Mouse (Mus musculus) ES-E14 (cell line): ENCODE measurements around the gene Kank1. TPM values are rescaled to one million over a fixed set of nuclear protein-coding genes. Genes with fewer than 3 reads are reported as not detected.
A peak's percentile ranks its signal among the peaks of the same experiment; 100 is the strongest.
"Not testable (repeated sequence)": the region's sequence is repeated elsewhere in the genome, so short reads cannot be mapped to it uniquely, and the experiment has no call there.

ENCODE experiments used
- DNase-seq: peaks from one replicate; pipeline ENCODE4 v3.0.0-alpha.2; 2013; ENCODE audit warnings: low read depth, low spot score
- H3K27ac ChIP-seq: 2 replicates; pipeline ENCODE4 v1.5.1; 2012; ENCODE audit warnings: low read depth, mild to moderate bottlenecking, low read length, moderate library complexity, mixed read lengths; ENCODE audit not compliant: poor library complexity, insufficient read depth, severe bottlenecking
- H3K36me3 ChIP-seq: 2 replicates; pipeline ENCODE4 v1.6.1; 2012; ENCODE audit warnings: mild to moderate bottlenecking, low read length, moderate library complexity, mixed read lengths; ENCODE audit not compliant: control insufficient read depth, poor library complexity, insufficient read depth, severe bottlenecking
- H3K4me1 ChIP-seq, 2 experiments: fragments of 150-350 bp in 1 of 2; sonication (generic) in 1 of 2; 2 replicates each; pipeline ENCODE4 v1.6.1; 2012; ENCODE audit warnings: low read length in 2 of 2, mild to moderate bottlenecking in 1 of 2, mixed read lengths in 1 of 2; ENCODE audit not compliant: control insufficient read depth in 2 of 2, insufficient read depth in 2 of 2, poor library complexity in 1 of 2
- H3K4me3 ChIP-seq, 2 experiments: fragments of 150-350 bp in 1 of 2; sonication (generic) in 1 of 2; 2 replicates each; pipeline ENCODE4 v1.5.1; 2012; ENCODE audit warnings: low read length in 2 of 2, low read depth in 1 of 2, mild to moderate bottlenecking in 1 of 2, mixed read lengths in 1 of 2; ENCODE audit not compliant: insufficient read depth in 1 of 2, poor library complexity in 1 of 2, severe bottlenecking in 1 of 2
- H3K9ac ChIP-seq: 2 replicates; pipeline ENCODE4 v1.6.1; 2012; ENCODE audit warnings: low read depth, mild to moderate bottlenecking, low read length, mixed read lengths; ENCODE audit not compliant: poor library complexity, insufficient read depth, severe bottlenecking
- H3K9me3 ChIP-seq: fragments of 150-350 bp; sonication (generic); 2 replicates; pipeline ENCODE4 v1.6.1; 2012; ENCODE audit warnings: low read depth, mild to moderate bottlenecking, low read length; ENCODE audit not compliant: control insufficient read depth, insufficient read depth
- CHD2 ChIP-seq: IDR thresholded peaks from 2 replicates; pipeline ENCODE4 v1.6.1; 2014; ENCODE audit warnings: mild to moderate bottlenecking, low read depth, low read length, inconsistent platforms
- HCFC1 ChIP-seq: IDR thresholded peaks from 2 replicates; pipeline ENCODE4 v1.6.1; 2012; ENCODE audit warnings: low read length, inconsistent platforms, borderline replicate concordance; ENCODE audit not compliant: insufficient read depth
- MAFK ChIP-seq: IDR thresholded peaks from 2 replicates; pipeline ENCODE4 v1.6.1; 2014; ENCODE audit warnings: mild to moderate bottlenecking, low read depth, low read length, inconsistent platforms; ENCODE audit not compliant: insufficient read depth
- ZC3H11A ChIP-seq: IDR thresholded peaks from 2 replicates; pipeline ENCODE4 v1.6.1; 2012; ENCODE audit warnings: low read depth, mild to moderate bottlenecking, inconsistent platforms, low read length, borderline replicate concordance
- ZNF384 ChIP-seq: IDR thresholded peaks from 2 replicates; pipeline ENCODE4 v1.6.1; 2012; ENCODE audit warnings: low read depth, low read length, inconsistent platforms
- in situ Hi-C, 2 experiments: fragments of 600-800 bp; cut with MboI; formaldehyde crosslinking; loops; one replicate each; pipeline ENCODE4 v1.15.1; 2025; ENCODE audit warnings: low sequenced_read_pairs in 2 of 2, inconsistent platforms in 1 of 2; ENCODE audit not compliant: unreplicated experiment in 2 of 2
- total RNA-seq: library from RNA; depleted of rRNA; stranded (reverse); fragments of 300-350 nt; gene quantifications from 2 replicates; pipeline ENCODE4 v1.2.3, GENCODE M21; 2012

The Kank1 gene
- total RNA-seq, 1 experiment = 9.8 TPM

DNA sequence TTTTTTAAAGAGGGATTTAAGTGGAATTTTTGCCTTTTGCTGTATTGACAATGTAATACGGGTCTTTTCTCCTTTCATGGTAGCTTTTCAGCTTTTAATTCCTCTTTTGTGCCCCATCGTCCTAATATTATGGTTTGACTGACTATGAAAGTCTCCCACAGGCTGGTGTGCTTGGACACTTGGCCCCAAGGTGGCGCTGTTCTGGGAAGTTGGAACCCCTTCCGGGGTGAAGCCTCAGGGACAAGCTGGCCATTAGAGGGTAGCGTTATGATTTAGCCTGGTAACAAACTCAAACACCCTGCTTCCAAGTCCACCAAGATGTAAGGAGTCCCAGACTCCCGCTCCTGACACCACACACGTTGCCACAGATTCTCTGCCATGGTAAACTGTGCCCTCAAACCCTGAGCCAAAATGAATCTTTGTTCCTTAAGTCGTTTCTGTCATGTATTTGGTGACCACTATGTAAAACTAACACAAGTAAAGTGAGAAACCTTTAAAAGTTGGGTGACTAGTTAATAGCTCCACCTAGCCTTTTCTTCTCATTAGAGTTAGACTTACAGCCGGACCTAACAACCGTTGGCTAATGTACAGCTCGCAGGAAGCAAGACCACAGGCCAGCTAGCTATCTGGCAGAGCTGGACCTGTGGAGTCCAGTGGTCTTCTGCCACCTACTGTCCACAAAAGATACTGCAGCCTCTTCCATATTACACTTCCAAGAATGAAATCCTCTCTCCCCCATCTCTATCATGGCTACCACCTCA lies 214.3 kb downstream of the Kank1 start:
- Histone ChIP-seq H3K27ac (no peak overlapping the region), H3K4me3 (no peak overlapping the region), H3K36me3 (no peaks in the 10 kb centered on the region), H3K9ac (no peak overlapping the region), H3K4me1 (no peaks in the 10 kb centered on the region), H3K9me3 (no peaks in the 10 kb centered on the region)
- peak; percentile 56 for DNase-seq
- 0 out of 2 replicates have a peak, but pooled peaks have one; percentile 14 for TF ChIP-seq ZC3H11A
- no peak for TF ChIP-seq HCFC1
- TF ChIP-seq MAFK = no peak
- TF ChIP-seq CHD2 = no peak
- in situ Hi-C loops = no loop called here

GRCm38 (mm10) chr19:25453146-25453545 lies 216.4 kb downstream of the Kank1 start:
- TF ChIP-seq ZNF384 = no peak
- Histone ChIP-seq H3K4me1 (no peaks in the 10 kb centered on the region), H3K9ac (no peak overlapping the region), H3K27ac (no peak overlapping the region), H3K36me3 (no peaks in the 10 kb centered on the region), H3K4me3 (no peak overlapping the region), H3K9me3 (no peaks in the 10 kb centered on the region)
- DNase-seq = no peak
- in situ Hi-C loops = no loop called here

DNA sequence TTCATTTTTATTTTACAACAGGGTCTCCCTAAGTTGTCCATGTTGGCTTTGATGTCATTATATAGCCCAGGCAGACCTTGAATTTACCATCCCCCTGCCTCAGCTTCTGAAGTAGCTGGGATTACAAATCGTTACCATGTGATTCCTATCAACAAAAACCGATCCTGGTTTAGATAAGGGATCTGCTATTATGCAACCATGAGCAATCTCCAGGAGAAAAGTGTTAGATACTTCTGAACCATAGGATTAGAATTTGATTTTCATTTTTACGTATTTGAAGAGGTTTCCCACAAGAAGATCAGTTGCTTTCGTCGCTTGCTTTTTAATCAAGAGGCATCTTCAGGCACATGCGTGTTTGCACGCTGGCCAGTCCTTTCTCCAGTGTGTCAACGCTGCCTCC lies 224.0 kb downstream of the Kank1 start:
- H3K9ac ChIP-seq = no peak overlapping the region
- in situ Hi-C loops = no loop called here
- no peak for DNase-seq
- H3K4me1 ChIP-seq = no peaks in the 10 kb centered on the region
- TF ChIP-seq ZC3H11A (no peak), CHD2 (no peak), ZNF384 (no peak), HCFC1 (no peak), MAFK (no peak)
- no peak overlapping the region for H3K4me3 ChIP-seq
- no peaks in the 10 kb centered on the region for H3K36me3 ChIP-seq
- H3K9me3 ChIP-seq = no peaks in the 10 kb centered on the region
- H3K27ac ChIP-seq = no peak overlapping the region

- no peak for DNase-seq
- H3K4me3 ChIP-seq = no peak overlapping the region
- no peaks in the 10 kb centered on the region for H3K4me1 ChIP-seq
- H3K9ac ChIP-seq = no peak overlapping the region
- H3K36me3 ChIP-seq = no peaks in the 10 kb centered on the region
- no peak overlapping the region for H3K27ac ChIP-seq
- in situ Hi-C loops = no loop called here
- TF ChIP-seq HCFC1 (no peak), ZC3H11A (no peak), MAFK (no peak), CHD2 (no peak), ZNF384 (no peak)
- no peaks in the 10 kb centered on the region for H3K9me3 ChIP-seq
These were observed 225.0 kb downstream of the Kank1 start for GRCm38 (mm10) chr19:25461553-25462320.

- not testable (repeated sequence) for H3K4me3 ChIP-seq, DNase-seq, H3K9ac ChIP-seq, H3K27ac ChIP-seq, H3K4me1 ChIP-seq, H3K36me3 ChIP-seq, H3K9me3 ChIP-seq
- in situ Hi-C loops = loop anchor here in 1 of 2 experiments (10.0 kb wide), 1 partner anchor 149 kb away; no protein-coding TSS in a partner anchor
- peak; percentile 69 for TF ChIP-seq ZC3H11A
These were observed 239.0 kb downstream of the Kank1 start for GRCm38 (mm10) chr19:25475806-25476205.
